ENCODE assay signal across 8 mouse cellular contexts in the genomic region with DNA sequence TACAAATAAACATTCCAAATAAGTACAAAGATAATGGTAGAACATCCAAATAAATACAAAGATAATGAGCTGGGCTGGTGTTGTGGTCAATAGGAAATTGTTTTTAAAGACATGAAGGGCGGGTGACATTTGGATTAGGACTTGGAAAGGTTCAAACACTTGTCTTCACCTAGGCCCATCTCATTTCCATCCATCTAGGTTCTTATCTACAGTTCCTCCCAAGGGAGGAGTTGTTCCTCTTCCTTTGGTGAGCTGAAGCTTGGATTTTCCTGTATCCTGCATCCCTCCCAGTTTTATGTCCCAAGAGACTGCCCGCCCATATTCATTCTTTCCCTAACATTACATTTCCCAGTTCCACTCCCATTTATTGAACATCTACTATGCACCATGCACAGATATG. TPM values are rescaled to one million over a fixed set of nuclear protein-coding genes. Genes with fewer than 3 reads are reported as not detected.
DNase-seq lines count a peak whose midpoint lies in the region; ATAC-seq and TF ChIP-seq lines count a peak whose summit lies in the region.

No protein-coding gene starts in this region.

- no peak for TF ChIP-seq CTCF in bone marrow, adult 2 months (IDR thresholded peaks at IDR 0.05; ENCODE audit: control insufficient read depth, insufficient read depth, low read length)

- peak overlapping the region; percentile 90 for H3K27ac ChIP-seq in kidney, embryonic 14.5 days (ENCODE audit: low read depth, low read length)
- no peak overlapping the region for H3K27ac ChIP-seq in bone marrow, adult 2 months (ENCODE audit: control insufficient read depth, insufficient read depth, low read depth, low read length, poor library complexity)
- H3K27ac ChIP-seq in hindbrain, embryonic 11.5 days (ENCODE audit: low read depth, low read length): peak overlapping the region; percentile 95; the same call in 1 of the 2 replicates
- no peak overlapping the region; the same call in 1 of the 2 replicates for H3K27ac ChIP-seq in midbrain, embryonic 11.5 days (ENCODE audit: low read depth, low read length)

- H3K27me3 ChIP-seq in kidney, embryonic 14.5 days (ENCODE audit: control insufficient read depth, insufficient read depth, low read length): no peaks in the 10 kb centered on the region
- no peaks in the 10 kb centered on the region for H3K27me3 ChIP-seq in hindbrain, embryonic 11.5 days (ENCODE audit: control insufficient read depth, insufficient read depth, low read length)
- H3K27me3 ChIP-seq in midbrain, embryonic 11.5 days (ENCODE audit: control insufficient read depth, insufficient read depth, low read length): no peaks in the 10 kb centered on the region

- no peaks in the 10 kb centered on the region for H3K9me3 ChIP-seq in kidney, embryonic 14.5 days (ENCODE audit: control insufficient read depth, low read length)
- no peaks in the 10 kb centered on the region for H3K9me3 ChIP-seq in hindbrain, embryonic 11.5 days (ENCODE audit: control insufficient read depth, low read length)
- no peaks in the 10 kb centered on the region for H3K9me3 ChIP-seq in midbrain, embryonic 11.5 days (ENCODE audit: control insufficient read depth, low read length)

- no peak for ATAC-seq in kidney, embryonic 14.5 days (ENCODE audit: low FRiP score, low TSS enrichment)
- ATAC-seq in hindbrain, embryonic 11.5 days (ENCODE audit: low FRiP score): no peak
- ATAC-seq in midbrain, embryonic 11.5 days (ENCODE audit: low FRiP score): peak; percentile 19; the same call in 1 of the 2 replicates

- 63% methylated on average over 2 of the region's 2 CpGs for WGBS in kidney, embryonic 14.5 days
- 79% methylated on average over 2 of the region's 2 CpGs for WGBS in bone marrow, adult 2 months
- 79% methylated on average over 2 of the region's 2 CpGs for WGBS in hindbrain, embryonic 11.5 days
- 72% methylated on average over 2 of the region's 2 CpGs for WGBS in midbrain, embryonic 11.5 days

- peak overlapping the region; percentile 95 for H3K4me3 ChIP-seq in kidney, embryonic 14.5 days (ENCODE audit: low read length)
- peak overlapping the region; percentile 93 for H3K4me3 ChIP-seq in bone marrow, adult 2 months (replicated peaks; ENCODE audit: control insufficient read depth, low read depth, low read length)
- peak overlapping the region; percentile 92 for H3K4me3 ChIP-seq in hindbrain, embryonic 11.5 days (ENCODE audit: low read depth, low read length)
- H3K4me3 ChIP-seq in midbrain, embryonic 11.5 days (ENCODE audit: low read depth, low read length): peak overlapping the region; percentile 94

- H3K4me2 ChIP-seq in kidney, embryonic 14.5 days (replicated peaks; ENCODE audit: low read depth, low read length): peak overlapping the region; percentile 54
- peak overlapping the region; percentile 58 for H3K4me2 ChIP-seq in hindbrain, embryonic 11.5 days (replicated peaks; ENCODE audit: low read depth, low read length)
- peak overlapping the region; percentile 67 for H3K4me2 ChIP-seq in midbrain, embryonic 11.5 days

- no peak for DNase-seq in kidney, adult 11 months
- DNase-seq in hindbrain, embryonic 11.5 days (ENCODE audit: low spot score): no peak
- DNase-seq in midbrain, embryonic 11.5 days (ENCODE audit: low spot score, missing footprints): no peak
- DNase-seq in adrenal gland, postnatal 25 days: no peak
- DNase-seq in right cerebral cortex, postnatal 36 days (ENCODE audit: low spot score in 2 of 2): no peak
- no peak for DNase-seq in layer of hippocampus, postnatal 36 days

- no peaks in the 10 kb centered on the region for H3K36me3 ChIP-seq in kidney, embryonic 14.5 days (ENCODE audit: control insufficient read depth, insufficient read depth, low read length)
- no peaks in the 10 kb centered on the region for H3K36me3 ChIP-seq in hindbrain, embryonic 11.5 days (ENCODE audit: control insufficient read depth, insufficient read depth, low read length)
- H3K36me3 ChIP-seq in midbrain, embryonic 11.5 days (ENCODE audit: control insufficient read depth, insufficient read depth, low read length): no peaks in the 10 kb centered on the region

- 0 out of 2 replicates have a peak, but pooled peaks cover 5% of the 10 kb centered on the region for H3K4me1 ChIP-seq in kidney, embryonic 14.5 days (ENCODE audit: control insufficient read depth, insufficient read depth, low read length)
- peaks cover 2% of the 10 kb centered on the region; the same call in 1 of the 2 replicates for H3K4me1 ChIP-seq in bone marrow, adult 2 months (ENCODE audit: control insufficient read depth, insufficient read depth, low read length)
- H3K4me1 ChIP-seq in hindbrain, embryonic 11.5 days (replicated peaks; ENCODE audit: control insufficient read depth, insufficient read depth, low read length): 0 out of 2 replicates have a peak, but pooled peaks cover 2% of the 10 kb centered on the region
- peaks cover 4% of the 10 kb centered on the region; the same call in 1 of the 2 replicates for H3K4me1 ChIP-seq in midbrain, embryonic 11.5 days (ENCODE audit: control insufficient read depth, insufficient read depth, low read length)

- H3K9ac ChIP-seq in kidney, embryonic 14.5 days (ENCODE audit: low read depth, low read length): peak overlapping the region; percentile 90
- H3K9ac ChIP-seq in hindbrain, embryonic 11.5 days (ENCODE audit: low read depth, low read length): peak overlapping the region; percentile 90
- H3K9ac ChIP-seq in midbrain, embryonic 11.5 days (ENCODE audit: low read length): peak overlapping the region; percentile 79

- TF ChIP-seq POLR2A in bone marrow, adult 2 months (IDR thresholded peaks at IDR 0.05; ENCODE audit: borderline replicate concordance, control insufficient read depth, low read depth, low read length): no peak

RNA-seq across cellular contexts. Expression of a gene that starts 0.5 kb away (rescaled TPM):
- 46.7 and 82.7 TPM in 2 replicates for polyA plus RNA-seq in kidney, embryonic 14.5 days (2014; fragmentation: Nextera tagmentation; extraction: Ambion mirVana)
- 17.2 and 21.0 TPM in 2 replicates for polyA plus RNA-seq in bone marrow, adult 2 months (2011; ENCODE audit: insufficient read depth, insufficient read length, low replicate concordance, missing spikeins)
- 75.2 and 91.3 TPM in 2 replicates for polyA plus RNA-seq in hindbrain, embryonic 11.5 days (2014; fragmentation: Nextera tagmentation; extraction: Ambion mirVana)
- 87.8 and 90.9 TPM in 2 replicates for polyA plus RNA-seq in midbrain, embryonic 11.5 days (2014; fragmentation: Nextera tagmentation; extraction: Ambion mirVana)
- 76.0 and 82.7 TPM in 2 replicates for total RNA-seq in adrenal gland, postnatal 25 days (2021)
- total RNA-seq in layer of hippocampus, postnatal 36 days (2021): 10 to 100 TPM; 63.5 to 64.6 TPM

RNA-seq across cellular contexts. Expression of a gene that starts 48.9 kb away (rescaled TPM):
- polyA plus RNA-seq in kidney, embryonic 14.5 days (2014; fragmentation: Nextera tagmentation; extraction: Ambion mirVana): not detected in 2 replicates
- polyA plus RNA-seq in bone marrow, adult 2 months (2011; ENCODE audit: insufficient read depth, insufficient read length, low replicate concordance, missing spikeins): not detected in 2 replicates
- not detected in 2 replicates for polyA plus RNA-seq in hindbrain, embryonic 11.5 days (2014; fragmentation: Nextera tagmentation; extraction: Ambion mirVana)
- polyA plus RNA-seq in midbrain, embryonic 11.5 days (2014; fragmentation: Nextera tagmentation; extraction: Ambion mirVana): not detected in 2 replicates
- 0.64 TPM in 1 of 2 replicates, not detected in the other for total RNA-seq in adrenal gland, postnatal 25 days (2021)
- 100 to 1,000 TPM; 101 to 119 TPM for total RNA-seq in layer of hippocampus, postnatal 36 days (2021)

RNA-seq across cellular contexts. Expression of a gene that starts 51.4 kb away (rescaled TPM):
- polyA plus RNA-seq in kidney, embryonic 14.5 days (2014; fragmentation: Nextera tagmentation; extraction: Ambion mirVana): 4.9 and 8.4 TPM in 2 replicates
- polyA plus RNA-seq in bone marrow, adult 2 months (2011; ENCODE audit: insufficient read depth, insufficient read length, low replicate concordance, missing spikeins): not detected in 2 replicates
- 0.36 and 0.39 TPM in 2 replicates for polyA plus RNA-seq in hindbrain, embryonic 11.5 days (2014; fragmentation: Nextera tagmentation; extraction: Ambion mirVana)
- polyA plus RNA-seq in midbrain, embryonic 11.5 days (2014; fragmentation: Nextera tagmentation; extraction: Ambion mirVana): 0.25 and 0.36 TPM in 2 replicates
- total RNA-seq in adrenal gland, postnatal 25 days (2021): 0.12 TPM in 1 of 2 replicates, not detected in the other
- total RNA-seq in layer of hippocampus, postnatal 36 days (2021): under 1 TPM; 0.38 to 0.57 TPM

RNA-seq across cellular contexts. Expression of a gene that starts 59.5 kb away (rescaled TPM):
- not detected in 2 replicates for polyA plus RNA-seq in kidney, embryonic 14.5 days (2014; fragmentation: Nextera tagmentation; extraction: Ambion mirVana)
- not detected in 2 replicates for polyA plus RNA-seq in bone marrow, adult 2 months (2011; ENCODE audit: insufficient read depth, insufficient read length, low replicate concordance, missing spikeins)
- polyA plus RNA-seq in hindbrain, embryonic 11.5 days (2014; fragmentation: Nextera tagmentation; extraction: Ambion mirVana): not detected in 2 replicates
- not detected in 2 replicates for polyA plus RNA-seq in midbrain, embryonic 11.5 days (2014; fragmentation: Nextera tagmentation; extraction: Ambion mirVana)
- total RNA-seq in adrenal gland, postnatal 25 days (2021): not detected in 2 replicates
- total RNA-seq in layer of hippocampus, postnatal 36 days (2021): not detected

Comparison
In these comparisons a context has a peak if more than half of its experiments do, and no peak if none do; other contexts are left out.
1. H3K27ac ChIP-seq: peak in kidney, embryonic 14.5 days (single experiment) and hindbrain, embryonic 11.5 days (single experiment); none in bone marrow, adult 2 months (single experiment) and midbrain, embryonic 11.5 days (single experiment).
2. Peak in every context shown above with its lines, with median percentiles within 50 percentile points of each other: H3K4me2 ChIP-seq, H3K4me3 ChIP-seq and H3K9ac ChIP-seq.